Mouse (Mus musculus): Measurements from ENCODE around the gene Iqcf6.

DNA sequence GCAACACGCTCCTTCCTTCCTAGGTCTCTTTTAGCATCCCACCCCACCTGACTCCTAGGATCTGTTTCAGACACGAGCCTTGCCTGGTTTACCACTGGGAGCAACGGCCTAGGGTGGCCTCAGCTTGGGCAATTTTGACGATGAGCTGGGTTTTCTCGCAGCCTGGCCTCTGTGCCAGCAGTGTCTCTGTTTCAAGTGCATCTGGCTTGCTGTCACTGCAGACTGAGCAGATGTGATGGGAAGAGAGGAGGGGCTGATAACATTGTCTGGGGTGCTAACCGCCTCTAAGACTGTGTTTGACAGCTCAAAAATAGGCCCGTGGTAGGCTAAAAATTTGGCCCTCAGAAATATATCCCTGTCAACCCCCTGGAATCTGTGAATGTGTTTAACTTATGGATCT is 30.5 kb upstream of the Iqcf6 start:
- no peak for TF ChIP-seq TAL1 (IDR thresholded peaks at IDR 0.05; ENCODE audit: low read length)
- TF ChIP-seq GATA1 (IDR thresholded peaks at IDR 0.05; ENCODE audit: low read length) = no peak

Data from erythroblast, embryonic 14.5 days (primary cell).